Mouse (Mus musculus) layer of hippocampus, postnatal 36 days (tissue): Measurements from ENCODE around the gene Fnbp1l. TPM values are rescaled to one million over a fixed set of nuclear protein-coding genes. Genes with fewer than 3 reads are reported as not detected.

Source experiments
- DNase-seq, 2 experiments: peaks; one replicate each; pipeline ENCODE4 v3.0.0; 2022
- total RNA-seq, 2 experiments: library from RNA; stranded (reverse); gene quantifications; 2 replicates each; pipeline ENCODE4 v1.2.3; 2021

Gene Fnbp1l
- total RNA-seq = 10 to 100 TPM; 30.4 to 35.0 TPM

DNA sequence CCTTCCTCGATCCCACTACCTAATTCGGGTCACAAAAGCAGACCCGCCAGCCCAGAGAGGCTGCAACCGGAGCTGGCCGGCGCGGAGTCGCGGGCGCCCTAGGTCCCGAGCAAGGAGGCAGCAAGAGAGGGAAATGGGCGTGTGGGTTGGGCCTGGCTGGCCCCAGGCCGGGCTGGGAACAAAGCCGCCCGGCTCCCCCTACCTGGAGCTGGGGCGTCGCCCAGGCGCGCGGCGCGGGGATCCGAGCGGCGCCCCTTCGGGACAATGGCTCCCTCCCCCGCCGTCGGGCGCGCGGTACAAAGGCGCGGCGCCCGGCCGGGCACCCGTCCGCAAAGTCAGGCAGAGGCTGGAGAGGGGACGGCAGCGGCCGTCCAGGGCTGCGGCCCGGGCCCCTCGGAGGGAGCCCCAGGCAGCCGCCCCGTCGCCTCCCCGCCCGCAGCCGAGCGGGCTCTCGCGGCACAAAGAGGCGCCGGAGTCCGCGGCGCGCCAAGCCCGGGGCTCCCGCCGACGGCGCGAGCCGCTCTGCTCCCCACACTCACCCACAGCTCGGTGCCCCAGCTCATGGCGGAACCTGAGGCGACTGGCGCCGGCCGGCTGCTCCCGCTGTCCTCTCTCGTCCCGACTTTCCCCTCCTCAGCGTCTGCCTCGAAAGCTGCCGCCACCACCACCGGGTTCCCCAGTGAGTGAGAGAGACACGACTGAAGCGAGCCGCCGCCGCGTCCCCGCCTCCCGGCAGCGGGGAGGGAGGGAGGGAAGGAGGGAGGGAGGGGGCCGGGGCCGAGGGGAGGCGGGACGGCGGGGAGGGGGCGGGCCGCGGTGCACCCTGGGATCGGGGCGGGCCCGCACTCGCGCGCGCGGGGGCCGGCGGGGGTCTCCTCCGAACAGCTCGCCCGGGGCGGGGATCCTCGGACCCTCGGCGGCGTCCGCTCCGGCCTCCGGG is at the start of gene Fnbp1l:
TSS of gene Fnbp1l (minus strand) at position 725 of the 940 bp plus-strand sequence.
- DNase-seq = peak; percentile 62 to 64

GRCm38 (mm10) chr3:122660795-122661194 is 41.3 kb upstream of the Fnbp1l start:
- no peak for DNase-seq

GRCm38 (mm10) chr3:122659261-122659917 is 39.9 kb upstream of the Fnbp1l start:
- no peak for DNase-seq

DNA sequence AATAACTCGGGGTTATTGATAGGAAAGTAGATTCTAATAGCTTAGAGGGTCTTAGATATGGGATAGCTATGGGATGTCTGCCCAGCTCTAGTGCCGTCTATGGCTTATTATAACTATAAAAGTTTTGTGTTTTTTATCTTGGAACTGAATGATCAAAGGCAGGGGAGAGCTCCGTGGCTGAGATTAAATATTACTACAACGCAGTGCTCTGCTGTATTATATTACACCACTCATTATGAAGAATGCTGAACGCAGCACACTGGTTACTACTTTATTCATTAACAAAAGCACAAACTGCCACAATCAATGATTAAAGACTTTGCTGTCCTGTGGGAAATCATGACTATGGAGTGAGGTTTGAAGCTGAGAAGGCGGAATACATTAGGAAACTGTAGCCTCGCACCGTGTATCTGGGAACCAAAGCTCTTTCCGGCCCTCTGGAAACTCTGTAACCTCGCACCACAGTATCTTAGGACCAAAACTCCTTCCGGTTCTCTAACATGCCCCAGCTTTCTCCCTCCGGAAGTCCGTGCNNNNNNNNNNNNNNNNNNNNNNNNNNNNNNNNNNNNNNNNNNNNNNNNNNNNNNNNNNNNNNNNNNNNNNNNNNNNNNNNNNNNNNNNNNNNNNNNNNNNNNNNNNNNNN is 27.8 kb upstream of the Fnbp1l start:
- DNase-seq = no peak

DNA sequence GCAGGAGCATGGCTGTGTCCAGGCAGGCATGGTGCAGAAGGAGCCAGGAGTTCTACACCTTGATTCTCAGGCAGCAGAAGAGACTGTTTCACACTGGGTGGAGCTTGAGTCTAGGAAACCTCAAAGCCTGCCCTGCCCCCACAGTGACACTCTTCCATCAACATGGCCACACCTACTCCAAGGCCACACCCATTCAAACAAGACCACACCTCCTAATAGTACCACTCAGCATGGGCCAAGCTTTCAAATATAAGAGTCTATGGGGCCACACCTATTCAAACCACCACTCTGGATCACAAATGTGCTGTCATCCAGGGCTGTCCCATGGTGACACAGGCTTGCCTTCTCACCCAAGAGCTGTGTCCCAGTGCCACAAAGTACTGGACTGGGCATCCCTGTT is 20.8 kb upstream of the Fnbp1l start:
- no peak for DNase-seq

- no peak for DNase-seq
Observed at GRCm38 (mm10) chr3:122639197-122639475, 19.6 kb upstream of the Fnbp1l start.

DNA sequence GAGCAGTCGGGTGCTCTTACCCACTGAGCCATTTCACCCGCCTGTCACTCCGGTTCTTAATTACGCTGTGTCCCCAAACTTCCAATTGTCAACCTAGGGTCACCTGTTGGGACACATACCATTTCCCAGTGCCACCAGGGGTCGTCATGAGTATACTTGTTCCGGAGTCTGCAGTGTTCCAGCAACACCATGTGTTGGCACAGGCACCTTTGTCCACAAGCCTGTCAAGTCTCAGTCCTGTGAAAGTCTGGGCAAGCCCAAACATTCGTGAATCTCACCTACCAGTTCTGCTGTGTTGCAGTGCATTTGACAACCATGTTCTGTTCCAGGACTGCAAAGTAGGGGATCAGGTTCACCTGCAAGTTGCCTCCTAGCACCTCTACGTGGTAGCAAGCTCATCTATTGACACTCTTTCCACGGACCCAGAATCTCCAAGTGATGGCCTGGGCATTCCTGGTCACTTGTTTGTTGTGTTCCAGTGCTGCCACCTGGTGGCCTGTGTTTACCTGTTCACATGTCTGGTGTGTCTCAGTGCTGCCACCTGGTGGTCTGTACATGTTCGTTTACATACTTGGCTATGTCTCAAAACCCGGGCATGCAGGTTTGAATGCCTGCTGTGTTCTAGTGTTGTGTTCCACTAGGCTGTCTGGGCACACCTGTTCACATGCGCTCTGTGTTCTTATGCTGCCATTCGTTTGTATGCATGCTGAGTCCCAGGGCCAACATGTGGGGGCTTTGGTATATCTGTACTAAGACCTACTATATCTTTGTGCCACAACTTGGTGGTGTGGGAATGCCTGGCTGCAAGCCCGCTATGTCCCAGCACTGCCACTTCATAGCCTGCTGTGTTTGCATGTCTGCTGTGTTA is 19.0 kb upstream of the Fnbp1l start:
- peak; percentile 84 to 85 for DNase-seq

- no peak for DNase-seq
Observed at GRCm38 (mm10) chr3:122637280-122637679, 17.8 kb upstream of the Fnbp1l start.

GRCm38 (mm10) chr3:122635246-122635645 is 15.7 kb upstream of the Fnbp1l start:
- DNase-seq = no peak

- no peak for DNase-seq
Observed at GRCm38 (mm10) chr3:122629580-122629979, 10.1 kb upstream of the Fnbp1l start.

DNA sequence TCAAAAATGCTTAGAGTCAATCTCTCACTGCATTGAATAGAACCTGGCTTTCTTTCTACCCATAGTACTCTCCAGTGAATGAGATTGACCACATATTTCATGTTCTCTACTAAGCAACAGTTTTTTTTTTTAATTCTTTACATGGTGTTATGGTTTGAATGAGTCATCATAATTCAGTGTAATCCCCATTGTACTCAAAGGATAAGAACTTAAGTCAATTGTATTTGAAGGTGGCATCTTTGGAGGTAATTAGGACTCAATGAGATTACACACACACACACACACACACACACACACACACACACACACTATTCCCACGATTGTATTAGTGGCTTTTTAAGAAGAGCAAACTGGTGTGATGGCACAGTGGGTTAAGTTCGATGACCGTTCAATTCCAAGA is 9.4 kb upstream of the Fnbp1l start:
- DNase-seq = no peak

DNA sequence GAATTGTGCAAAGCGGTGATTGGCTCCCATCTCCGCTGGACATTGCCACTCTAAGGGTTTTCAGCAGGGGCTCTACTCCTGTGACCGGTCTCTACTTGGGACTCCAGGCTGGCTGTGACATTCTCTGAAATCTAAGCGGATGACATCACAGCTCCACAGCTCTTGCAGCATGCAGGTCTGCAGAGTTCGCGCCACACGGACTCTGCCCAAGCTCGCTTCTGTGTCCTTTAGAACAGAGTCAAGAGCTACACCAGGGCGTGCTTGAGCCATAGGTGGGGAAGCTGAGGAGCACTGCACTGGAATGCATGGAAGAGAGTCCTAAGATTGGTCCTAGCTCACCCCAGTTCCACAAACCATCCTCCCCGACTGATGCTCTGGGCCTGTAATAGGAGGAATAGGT is 9.0 kb upstream of the Fnbp1l start:
- no peak for DNase-seq

DNA sequence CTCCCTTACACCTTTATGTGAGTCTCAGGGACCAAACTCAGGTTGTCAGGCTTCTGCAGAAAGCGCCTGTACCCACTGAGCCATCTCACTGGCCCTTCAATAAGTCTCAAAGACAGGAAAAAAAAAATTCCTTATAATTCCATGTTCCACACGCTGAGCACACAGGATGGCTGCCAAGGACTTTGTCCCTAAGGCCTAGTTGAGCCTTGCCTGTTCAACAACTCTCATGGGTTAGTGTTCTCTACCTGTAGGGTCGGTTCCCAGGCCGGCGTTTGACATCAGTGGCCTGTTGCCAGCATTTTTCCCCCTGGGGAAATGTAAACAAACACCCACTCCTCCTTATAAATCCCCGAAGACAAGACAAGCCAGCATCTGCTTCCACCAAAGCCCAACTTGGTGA is 8.3 kb upstream of the Fnbp1l start:
- no peak for DNase-seq

DNA sequence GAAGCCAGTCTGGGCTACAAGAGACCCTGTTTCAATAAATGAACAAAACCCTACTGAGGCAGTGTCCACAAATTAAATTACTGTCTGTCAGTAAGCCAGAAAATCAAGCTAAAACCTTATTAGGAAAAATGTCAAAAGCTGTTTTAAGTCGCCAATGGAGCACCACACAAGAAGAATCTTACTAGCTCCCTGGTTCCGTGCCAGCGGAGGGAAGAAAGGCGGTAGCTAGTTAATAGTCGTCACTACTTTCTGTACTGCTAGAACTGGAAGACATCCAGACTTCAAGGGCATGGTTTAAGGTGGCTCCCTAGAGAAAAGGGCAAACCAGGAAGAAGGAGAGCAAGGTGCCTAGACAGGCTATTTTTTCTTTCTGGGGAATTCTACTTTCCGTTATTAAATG is 5.1 kb upstream of the Fnbp1l start:
- DNase-seq = no peak

DNA sequence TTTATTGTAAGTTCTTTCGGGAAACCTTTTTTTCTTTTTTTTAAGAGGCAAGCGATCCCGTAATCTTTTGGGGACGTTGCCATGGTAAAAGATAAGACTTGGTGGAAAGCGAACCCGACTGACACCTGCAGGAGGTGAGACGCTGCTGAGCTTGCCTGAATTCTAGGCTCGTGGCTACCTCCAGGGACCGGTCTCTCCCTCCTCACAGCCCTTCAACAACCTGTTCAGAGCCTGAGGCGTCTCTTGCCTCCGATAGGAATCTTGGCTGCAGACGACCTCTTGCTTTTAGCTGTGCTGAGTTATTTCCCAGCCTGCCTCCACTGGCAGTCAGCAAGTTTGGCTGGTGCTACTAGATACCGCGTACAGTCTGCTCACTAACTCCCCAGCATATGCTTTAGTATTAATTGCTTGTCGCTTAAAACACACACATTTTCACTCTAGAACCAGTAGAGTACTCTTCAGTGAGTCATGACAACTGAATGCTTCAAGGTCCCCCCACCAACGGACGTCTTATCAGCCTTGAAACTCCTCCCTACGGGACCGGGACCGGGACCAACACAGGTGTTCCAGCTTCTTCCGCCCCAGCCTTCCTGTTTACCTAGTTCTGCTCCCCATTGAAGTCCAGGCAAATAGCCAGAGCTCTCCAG is 893 bp upstream of the Fnbp1l start:
- peak; percentile 41 to 48 for DNase-seq

- DNase-seq = peak in 1 of 2 experiments; percentile 31
Observed at GRCm38 (mm10) chr3:122619931-122620284, 393 bp upstream of the Fnbp1l start.

DNA sequence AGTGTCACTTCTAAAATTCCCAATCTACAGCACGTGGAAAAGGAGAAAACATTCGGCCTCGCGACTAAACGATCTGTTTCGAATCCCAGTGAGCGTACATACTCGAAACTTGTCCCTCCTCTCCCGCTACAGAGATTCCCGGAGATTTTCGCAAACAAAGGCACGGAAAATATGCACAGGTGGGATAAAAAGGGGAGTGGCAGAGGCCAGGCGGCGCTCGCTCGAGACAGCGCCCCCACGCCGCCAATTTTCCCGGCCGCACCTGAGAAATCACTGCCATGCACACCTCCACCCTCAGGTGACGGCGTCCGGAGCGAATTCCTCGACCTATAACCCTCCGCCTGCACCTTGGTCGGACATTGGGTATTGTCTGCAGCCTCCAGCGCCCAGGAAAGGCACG is 1.1 kb downstream of the Fnbp1l start:
- no peak for DNase-seq

DNA sequence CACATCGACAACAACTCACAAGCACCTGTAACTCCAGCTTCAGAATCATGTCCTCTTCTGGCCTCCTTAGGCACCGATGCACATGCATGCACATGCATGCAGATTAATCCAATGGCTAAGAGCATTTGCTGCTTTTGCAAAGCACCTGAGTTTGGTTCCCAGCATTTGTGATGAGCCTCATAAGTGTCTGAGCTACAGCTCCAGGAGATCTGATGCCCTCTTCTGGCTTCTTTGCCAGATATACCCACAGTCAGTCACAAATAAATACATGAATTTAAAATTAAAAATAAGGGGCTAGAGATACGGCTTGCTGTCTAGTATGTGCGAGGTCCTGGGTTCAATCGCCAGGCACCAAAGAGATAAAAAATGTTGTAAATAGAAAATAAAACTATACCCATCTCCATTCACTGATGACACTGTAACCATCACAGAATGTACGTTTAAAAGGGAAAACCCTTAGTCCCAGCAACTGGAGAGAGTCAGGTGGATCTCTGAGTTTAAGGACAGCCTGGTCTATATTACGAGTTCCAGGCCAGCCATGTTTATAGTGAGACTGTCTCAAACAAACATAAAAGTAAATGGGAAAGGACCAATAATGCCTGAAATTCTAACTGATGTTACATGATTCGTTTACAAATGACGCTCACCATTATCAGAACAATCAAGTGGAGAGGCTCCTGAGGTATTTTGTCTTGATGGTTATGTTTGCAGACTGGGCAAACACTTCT is 1.7 kb downstream of the Fnbp1l start:
- DNase-seq = no peak

DNA sequence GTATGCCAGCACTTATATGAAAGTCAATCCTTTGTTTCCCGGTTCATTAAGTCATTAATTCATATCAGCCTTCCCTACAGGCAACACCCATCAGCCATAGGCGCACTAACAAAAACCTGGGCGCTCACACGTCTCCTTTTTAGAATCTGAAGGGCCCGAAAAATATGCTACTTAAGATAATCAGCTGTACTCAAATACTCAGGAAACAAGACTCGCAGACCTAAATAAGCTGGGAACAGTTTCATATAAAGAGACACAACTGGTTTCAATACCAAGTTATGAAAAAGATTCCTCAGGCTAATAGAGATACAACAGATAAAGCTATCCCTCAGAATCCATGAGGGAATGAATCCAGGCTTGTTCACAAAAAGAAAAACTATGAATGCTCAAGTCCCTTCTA is 7.0 kb downstream of the Fnbp1l start:
- no peak for DNase-seq

DNA sequence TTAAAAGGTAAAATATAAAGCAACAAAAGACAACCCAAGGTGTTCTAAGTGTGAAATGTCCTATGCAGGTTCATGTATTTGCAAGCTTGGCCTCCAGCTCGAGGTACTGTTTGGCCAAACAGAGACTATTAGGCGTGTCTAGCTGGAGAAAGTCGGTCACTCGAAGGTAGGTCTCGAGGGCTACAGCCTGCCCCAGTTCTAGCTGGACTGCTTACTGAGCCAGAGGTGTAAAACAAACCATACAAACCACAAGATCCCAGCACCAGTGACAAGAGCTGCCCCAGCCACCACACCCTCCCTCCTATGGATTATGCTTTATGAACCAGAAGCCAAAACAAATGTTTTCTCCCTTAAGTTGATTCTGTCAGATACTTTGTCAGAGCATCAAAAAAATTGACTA is 7.8 kb downstream of the Fnbp1l start:
- DNase-seq = no peak

DNA sequence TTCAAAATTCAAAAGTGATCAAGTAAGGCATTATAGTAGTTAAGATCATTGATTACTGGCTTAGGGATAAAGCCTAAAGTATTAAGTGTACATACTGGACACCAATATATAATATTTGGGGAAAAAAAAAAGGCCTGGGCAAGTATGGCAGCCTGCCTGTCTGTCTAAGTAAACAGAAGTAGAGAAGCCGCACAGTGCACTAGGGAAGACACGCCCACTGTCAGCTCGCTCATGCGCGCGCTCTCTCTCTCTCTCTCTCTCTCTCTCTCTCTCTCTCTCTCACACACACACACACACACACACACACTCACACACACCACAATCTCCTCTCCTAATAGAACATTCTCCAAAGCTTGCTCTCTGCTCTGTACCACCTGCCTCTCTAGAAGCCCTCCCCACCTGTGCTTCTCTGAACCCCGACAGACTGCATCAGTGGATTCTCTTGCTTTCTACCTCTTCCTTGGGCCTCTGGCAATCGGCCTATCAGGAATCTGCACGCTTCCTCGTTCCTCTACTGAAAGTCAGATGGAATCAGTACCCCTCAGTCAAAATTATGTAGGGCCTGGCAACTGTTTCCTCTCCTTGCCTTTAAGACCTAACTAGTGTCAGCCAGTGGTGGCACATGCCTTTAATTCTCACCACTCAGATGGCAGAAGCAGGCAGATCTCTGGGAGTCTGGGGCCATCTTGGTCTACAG is 13.3 kb downstream of the Fnbp1l start:
- DNase-seq = no peak
